Mouse (Mus musculus) intestine, embryonic 16.5 days (tissue): ENCODE measurements around the gene Mdga2. TPM values are rescaled to one million over a fixed set of nuclear protein-coding genes. Genes with fewer than 3 reads are reported as not detected.

Experiments
- ATAC-seq: fragments of 200-750 bp; cut with Nextera tagmentation; 2 replicates; pipeline ENCODE4 v1.8.0; 2017; ENCODE audit warnings: moderate TSS enrichment, moderate library complexity
- H3K27ac ChIP-seq: fragments of 300-500 bp; sonication (generic); 2 replicates; pipeline ENCODE4 v1.5.1; 2014; ENCODE audit warnings: mild to moderate bottlenecking, low read length
- H3K27me3 ChIP-seq: fragments of 300-500 bp; sonication (generic); replicated peaks from 2 replicates; pipeline ENCODE4 v1.6.1; 2014; ENCODE audit warnings: low read length, control low read depth, mixed read lengths; ENCODE audit not compliant: control insufficient read depth, insufficient read depth
- H3K36me3 ChIP-seq: fragments of 300-500 bp; sonication (generic); 2 replicates; pipeline ENCODE4 v1.6.1; 2014; ENCODE audit warnings: low read length, control low read depth; ENCODE audit not compliant: control insufficient read depth, insufficient read depth
- H3K4me1 ChIP-seq: fragments of 300-500 bp; sonication (generic); 2 replicates; pipeline ENCODE4 v1.6.1; 2014; ENCODE audit warnings: low read length, control low read depth, mixed read lengths; ENCODE audit not compliant: control insufficient read depth, insufficient read depth
- H3K4me2 ChIP-seq: fragments of 300-500 bp; sonication (generic); 2 replicates; pipeline ENCODE4 v1.6.1; 2014; ENCODE audit warnings: low read depth, low read length, control low read depth
- H3K4me3 ChIP-seq: fragments of 300-500 bp; sonication (generic); 2 replicates; pipeline ENCODE4 v1.5.1; 2014; ENCODE audit warnings: mild to moderate bottlenecking, low read length
- H3K9ac ChIP-seq: fragments of 300-500 bp; sonication (generic); 2 replicates; pipeline ENCODE4 v1.6.1; 2014; ENCODE audit warnings: low read depth, low read length
- H3K9me3 ChIP-seq: fragments of 300-500 bp; sonication (generic); 2 replicates; pipeline ENCODE4 v1.6.1; 2016; ENCODE audit warnings: low read length, control low read depth; ENCODE audit not compliant: control insufficient read depth
- WGBS: fragments of 180-500 bp; shearing (Covaris S2); extraction: QIAGEN DNeasy Blood & Tissue Kit; methylation state at CpG from one replicate; pipeline ENCODE4 v1.1.7; 2014; 5-methylcytosine and 5-hydroxymethylcytosine counted together
- polyA plus RNA-seq: library from polyadenylated mRNA; unstranded; fragments of >200 nt; fragmentation: Nextera tagmentation; extraction: Ambion mirVana; gene quantifications from 2 replicates; pipeline ENCODE4 v1.2.1, GENCODE M21; 2015

The Mdga2 gene
- polyA plus RNA-seq, 1 experiment from 2014 or later: 0.56 TPM

DNA sequence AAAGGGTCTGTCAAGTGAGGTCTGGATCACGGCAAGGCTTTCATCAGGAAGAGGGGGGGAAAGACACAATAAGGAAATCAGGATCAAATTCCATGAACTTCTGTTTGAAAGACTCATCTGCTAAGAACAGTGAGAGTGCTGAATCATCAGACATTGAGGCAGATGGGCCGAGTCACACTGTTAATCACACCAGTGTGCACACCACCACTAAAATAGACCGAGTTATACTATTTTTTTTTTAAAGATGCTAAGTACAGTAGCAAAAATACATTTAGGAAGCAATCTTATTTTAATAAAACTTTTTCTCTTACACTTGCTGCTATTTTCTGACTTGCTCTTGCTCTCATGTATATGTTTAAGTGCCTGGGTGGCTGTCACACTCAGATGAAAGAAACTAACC, 382.0 kb downstream of the Mdga2 start:
- no peak overlapping the region for H3K4me2 ChIP-seq
- H3K9ac ChIP-seq: no peak overlapping the region
- 41% methylated on average over 3 of the region's 3 CpGs for WGBS
- H3K27ac ChIP-seq: no peak overlapping the region
- H3K9me3 ChIP-seq: no peaks in the 10 kb centered on the region
- no peaks in the 10 kb centered on the region for H3K4me1 ChIP-seq
- ATAC-seq: no peak
- no peaks in the 10 kb centered on the region for H3K36me3 ChIP-seq
- no peak overlapping the region for H3K4me3 ChIP-seq
- no peaks in the 10 kb centered on the region for H3K27me3 ChIP-seq

GRCm38 (mm10) chr12:66755653-66756052, 466.7 kb downstream of the Mdga2 start:
- no peak for ATAC-seq
- no peaks in the 10 kb centered on the region for H3K4me1 ChIP-seq
- H3K27me3 ChIP-seq: no peaks in the 10 kb centered on the region
- H3K36me3 ChIP-seq: no peaks in the 10 kb centered on the region
- no peaks in the 10 kb centered on the region for H3K9me3 ChIP-seq
- no peak overlapping the region for H3K27ac ChIP-seq
- no peak overlapping the region for H3K4me2 ChIP-seq
- no peak overlapping the region for H3K9ac ChIP-seq
- no peak overlapping the region for H3K4me3 ChIP-seq

DNA sequence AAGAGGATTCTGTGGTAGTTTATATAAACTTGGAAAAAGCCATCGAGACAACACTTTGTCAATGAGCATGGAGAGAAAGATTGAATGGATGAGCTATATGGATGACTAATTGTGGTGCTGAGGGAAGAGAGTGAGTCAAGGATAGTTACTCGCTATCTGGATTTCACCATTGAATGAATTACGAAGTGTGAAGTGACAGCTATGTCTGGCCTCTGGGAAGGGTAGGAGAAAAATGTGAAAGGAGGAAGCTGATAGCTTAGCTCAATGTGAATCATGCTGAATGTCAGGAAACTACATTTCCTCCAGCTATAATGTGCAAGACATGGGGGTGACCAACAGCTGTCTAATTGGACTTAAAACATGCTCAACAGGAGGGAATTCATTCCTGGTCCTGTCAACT, 487.8 kb downstream of the Mdga2 start:
- Histone ChIP-seq H3K4me1 (no peaks in the 10 kb centered on the region), H3K27me3 (no peaks in the 10 kb centered on the region), H3K4me3 (no peak overlapping the region), H3K4me2 (no peak overlapping the region), H3K9ac (no peak overlapping the region), H3K27ac (no peak overlapping the region), H3K9me3 (no peaks in the 10 kb centered on the region), H3K36me3 (no peaks in the 10 kb centered on the region)
- WGBS: 80% methylated on average over 3 of the region's 3 CpGs
- ATAC-seq: no peak

DNA sequence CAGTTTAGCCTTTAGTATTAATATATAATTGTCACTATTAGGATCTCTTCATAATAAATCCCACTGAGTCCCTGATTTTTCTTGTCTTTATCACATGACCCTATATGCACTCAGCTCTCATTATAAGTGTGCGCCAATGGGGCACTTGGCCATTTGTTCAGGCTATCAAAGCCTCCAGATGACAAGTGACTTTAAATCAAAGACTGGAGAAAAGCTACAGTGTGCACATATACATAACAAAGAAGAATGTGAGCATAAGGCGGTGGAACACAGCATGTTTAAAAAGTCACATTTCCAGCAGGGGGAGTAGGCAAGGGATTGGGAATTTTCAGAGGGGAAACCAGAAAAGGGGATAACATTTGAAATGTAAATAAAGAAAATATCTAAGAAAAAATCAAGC, 497.9 kb downstream of the Mdga2 start:
- Histone ChIP-seq H3K9me3 (no peaks in the 10 kb centered on the region), H3K36me3 (no peaks in the 10 kb centered on the region), H3K4me1 (no peaks in the 10 kb centered on the region), H3K9ac (no peak overlapping the region), H3K4me2 (no peak overlapping the region), H3K27me3 (no peaks in the 10 kb centered on the region), H3K27ac (no peak overlapping the region), H3K4me3 (no peak overlapping the region)
- ATAC-seq: no peak
- 64% methylated on average over 2 of the region's 2 CpGs for WGBS

DNA sequence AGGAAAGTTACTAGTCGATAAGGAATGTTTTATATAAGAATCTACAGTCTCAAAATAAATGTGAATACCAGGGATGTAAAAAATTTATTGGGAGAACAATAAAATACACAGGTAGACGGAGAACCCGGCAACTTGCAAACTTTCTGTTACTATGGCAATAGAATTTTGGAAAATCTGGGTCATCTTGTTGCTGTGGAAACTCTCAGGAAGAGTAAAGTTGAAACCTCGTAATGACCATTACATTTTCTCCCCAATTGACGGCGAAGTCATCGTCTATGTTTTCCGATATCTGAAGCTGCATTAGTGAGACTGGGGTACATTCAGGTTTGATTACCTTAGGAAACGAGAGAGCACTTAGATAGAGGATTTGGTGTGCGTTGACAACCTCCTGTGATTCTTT, 514.0 kb downstream of the Mdga2 start:
- no peak overlapping the region for H3K27ac ChIP-seq
- no peaks in the 10 kb centered on the region for H3K9me3 ChIP-seq
- no peak for ATAC-seq
- H3K4me2 ChIP-seq: no peak overlapping the region
- H3K4me1 ChIP-seq: no peaks in the 10 kb centered on the region
- H3K9ac ChIP-seq: no peak overlapping the region
- H3K27me3 ChIP-seq: no peaks in the 10 kb centered on the region
- no peak overlapping the region for H3K4me3 ChIP-seq
- WGBS: 78% methylated on average over 10 of the region's 10 CpGs
- H3K36me3 ChIP-seq: no peaks in the 10 kb centered on the region

DNA sequence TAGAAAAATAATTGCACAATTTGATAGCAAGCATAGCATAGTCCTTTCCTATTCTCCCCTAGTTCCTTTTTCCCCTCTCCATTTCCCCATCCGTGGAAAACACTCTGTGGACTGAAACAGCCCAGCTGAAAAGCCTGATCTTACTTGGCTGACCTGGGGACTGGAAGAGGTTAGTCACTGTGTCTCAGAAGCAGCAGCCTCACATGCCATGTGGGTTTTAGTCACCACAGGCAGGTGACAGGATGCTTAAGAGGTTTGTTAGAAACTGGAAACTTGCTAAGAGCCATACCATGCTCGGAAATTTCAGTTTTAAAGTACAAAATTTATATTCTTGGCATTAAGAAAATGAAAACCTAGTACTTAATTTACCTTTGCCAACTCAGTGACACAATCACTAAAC, 514.9 kb downstream of the Mdga2 start:
- Histone ChIP-seq H3K4me3 (no peak overlapping the region), H3K9ac (no peak overlapping the region), H3K4me1 (no peaks in the 10 kb centered on the region), H3K36me3 (no peaks in the 10 kb centered on the region), H3K27me3 (no peaks in the 10 kb centered on the region), H3K27ac (no peak overlapping the region), H3K4me2 (no peak overlapping the region), H3K9me3 (no peaks in the 10 kb centered on the region)
- 35% methylated on average over 2 of the region's 2 CpGs for WGBS
- ATAC-seq: no peak

DNA sequence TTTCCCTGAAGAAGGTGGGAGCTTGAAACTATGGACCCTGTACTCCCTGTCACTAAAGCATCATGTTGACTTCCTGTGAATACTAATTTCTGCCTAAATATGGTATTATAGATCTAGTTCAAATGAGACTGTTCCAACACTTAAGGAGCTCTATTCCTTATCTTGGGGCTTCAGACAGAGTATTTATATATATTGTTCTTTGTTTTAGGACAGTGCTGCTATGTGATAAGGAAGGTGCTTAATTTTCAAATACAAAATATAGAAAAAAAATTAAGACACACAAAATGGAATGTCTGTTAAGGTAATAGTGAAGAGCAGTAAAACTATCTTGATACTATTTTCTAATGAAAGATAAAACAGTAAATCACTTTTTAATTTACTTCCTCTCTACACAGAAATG, 517.3 kb downstream of the Mdga2 start:
- Histone ChIP-seq H3K27me3 (no peaks in the 10 kb centered on the region), H3K4me1 (no peaks in the 10 kb centered on the region), H3K27ac (no peak overlapping the region), H3K9me3 (no peaks in the 10 kb centered on the region), H3K4me3 (no peak overlapping the region), H3K4me2 (no peak overlapping the region), H3K9ac (no peak overlapping the region), H3K36me3 (no peaks in the 10 kb centered on the region)
- no peak for ATAC-seq

DNA sequence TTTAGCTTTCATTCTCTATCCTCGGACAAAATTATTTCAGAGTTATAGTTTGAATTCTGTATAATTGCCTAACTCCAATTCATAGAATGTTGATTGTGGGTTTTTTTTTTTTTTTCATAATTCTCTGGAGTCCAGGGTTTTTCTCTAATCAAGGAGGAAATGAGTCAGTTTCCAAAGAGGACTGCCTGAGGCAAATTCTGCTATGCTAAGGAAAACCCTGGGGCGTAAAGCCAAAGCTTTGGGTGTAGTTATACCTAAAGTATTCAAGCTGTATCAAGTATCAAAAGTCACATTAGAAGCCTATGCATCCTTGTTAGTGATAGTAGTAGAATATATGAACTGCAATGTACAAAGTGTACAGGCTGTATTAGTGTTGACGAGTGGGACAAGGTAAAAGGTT, 519.6 kb downstream of the Mdga2 start:
- Histone ChIP-seq H3K4me3 (no peak overlapping the region), H3K27me3 (no peaks in the 10 kb centered on the region), H3K9me3 (no peaks in the 10 kb centered on the region), H3K4me2 (no peak overlapping the region), H3K9ac (no peak overlapping the region), H3K27ac (no peak overlapping the region), H3K4me1 (no peaks in the 10 kb centered on the region), H3K36me3 (no peaks in the 10 kb centered on the region)
- ATAC-seq: no peak
- 93% methylated on average over 3 of the region's 3 CpGs for WGBS

DNA sequence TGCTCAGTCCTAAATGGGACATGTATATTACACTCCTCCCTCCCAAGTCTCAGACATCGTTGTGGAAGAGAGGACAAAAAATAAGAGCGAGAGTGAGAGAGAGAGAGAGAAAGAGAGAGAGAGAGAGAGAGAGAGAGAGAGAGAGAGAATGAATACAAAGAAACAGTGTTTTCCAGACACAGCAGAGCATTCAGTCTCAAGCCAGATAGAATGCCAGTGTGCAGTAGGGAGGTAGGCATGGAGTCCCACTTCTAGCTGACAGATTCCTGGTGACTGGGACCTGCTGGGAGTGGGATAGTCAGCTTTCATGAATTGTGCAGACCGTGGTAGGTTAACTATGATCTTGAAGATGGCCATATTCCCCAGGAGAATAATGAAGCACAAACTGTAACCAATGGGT, 542.8 kb downstream of the Mdga2 start:
- WGBS: 81% methylated on average over 3 of the region's 3 CpGs
- H3K27ac ChIP-seq: no peak overlapping the region
- no peaks in the 10 kb centered on the region for H3K9me3 ChIP-seq
- H3K4me2 ChIP-seq: no peak overlapping the region
- no peak for ATAC-seq
- H3K4me1 ChIP-seq: no peaks in the 10 kb centered on the region
- no peak overlapping the region for H3K9ac ChIP-seq
- H3K27me3 ChIP-seq: no peaks in the 10 kb centered on the region
- H3K36me3 ChIP-seq: no peaks in the 10 kb centered on the region
- no peak overlapping the region for H3K4me3 ChIP-seq

DNA sequence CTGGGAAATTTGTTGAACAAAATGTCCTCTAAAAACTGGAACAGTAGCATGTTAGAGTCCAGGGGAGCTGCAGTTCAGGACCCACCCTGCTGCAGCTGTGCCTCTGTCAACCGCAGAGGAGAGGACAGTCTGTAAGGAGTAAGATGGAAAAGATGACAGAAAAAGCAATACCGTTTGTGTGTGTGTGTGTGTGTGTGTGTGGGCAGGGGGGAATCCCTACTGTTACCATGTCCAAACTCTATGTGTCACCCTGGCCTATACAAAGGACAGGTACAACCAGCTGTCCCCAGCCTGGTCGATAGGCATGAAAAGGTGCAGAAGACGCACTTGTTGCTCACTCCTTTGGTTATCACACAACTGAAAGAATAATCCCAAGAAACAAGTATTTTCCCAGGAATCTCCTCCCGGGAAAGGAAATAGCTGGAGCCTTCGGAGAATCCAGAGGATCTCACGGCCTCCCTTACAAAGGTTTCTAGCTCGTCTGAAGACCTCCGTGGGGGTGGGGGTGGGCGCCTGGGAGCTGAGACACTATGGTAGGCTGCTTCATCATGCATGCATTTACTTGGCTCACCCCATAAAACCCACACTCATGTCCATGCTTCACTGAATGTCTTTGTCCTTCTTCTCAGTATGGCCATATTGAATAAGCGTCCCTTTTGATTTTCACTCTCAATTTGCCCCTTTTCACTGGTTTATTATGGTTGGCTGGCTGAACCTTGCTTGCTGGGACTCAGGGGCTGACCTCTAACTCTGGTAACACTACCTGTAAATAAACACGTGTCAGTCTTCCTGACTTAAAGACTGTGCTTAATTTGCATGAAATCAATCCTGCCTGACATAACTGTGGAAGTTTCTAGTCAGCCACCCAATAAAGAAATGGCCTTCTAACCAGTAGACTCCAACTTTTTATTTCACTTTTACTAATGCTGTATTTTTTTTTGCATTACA, 573.5 kb downstream of the Mdga2 start:
- H3K4me3 ChIP-seq: no peak overlapping the region
- H3K9ac ChIP-seq: no peak overlapping the region
- H3K4me1 ChIP-seq: no peaks in the 10 kb centered on the region
- H3K27me3 ChIP-seq: no peaks in the 10 kb centered on the region
- H3K9me3 ChIP-seq: no peaks in the 10 kb centered on the region
- ATAC-seq: no peak
- no peak overlapping the region for H3K4me2 ChIP-seq
- H3K27ac ChIP-seq: no peak overlapping the region
- H3K36me3 ChIP-seq: no peaks in the 10 kb centered on the region
- 75% methylated on average over 12 of the region's 12 CpGs for WGBS
